Mouse (Mus musculus): ENCODE data around the gene Hist1h2ah. TPM values are rescaled to one million over a fixed set of nuclear protein-coding genes. Genes with fewer than 3 reads are reported as not detected.
A peak's percentile ranks its signal among the peaks of the same experiment; 100 is the strongest.

Gene Hist1h2ah
- polyA plus RNA-seq, 1 experiment, result 0.95 TPM

DNA sequence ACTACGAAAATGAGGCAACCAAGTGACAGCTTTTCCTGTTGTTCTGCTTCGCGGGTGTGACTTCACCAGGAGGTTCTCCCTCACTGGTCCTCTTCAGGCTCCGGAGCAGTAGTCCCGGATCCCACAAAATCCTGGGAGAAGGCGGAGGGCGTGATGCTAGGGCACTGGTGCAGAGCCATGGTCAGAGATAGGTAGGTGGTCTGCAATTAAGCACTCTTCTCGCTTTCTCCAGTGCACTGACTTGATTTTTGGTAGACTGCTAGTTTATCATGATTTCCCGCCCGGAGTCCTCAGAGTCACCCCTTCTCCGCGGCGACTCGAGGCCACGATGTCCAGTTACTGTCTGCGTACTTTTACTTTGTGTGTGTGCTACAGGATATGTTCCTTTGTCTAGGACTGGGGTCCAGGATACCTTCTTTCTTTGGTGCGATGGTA lies 20.9 kb downstream of the Hist1h2ah start:
- Histone ChIP-seq H3K4me3 (ENCODE audit: insufficient read depth, low read depth, low read length) (no peak overlapping the region), H3K36me3 (ENCODE audit: control insufficient read depth, insufficient read depth, low read length) (no peaks in the 10 kb centered on the region), H3K4me1 (ENCODE audit: control insufficient read depth, insufficient read depth, low read length) (no peaks in the 10 kb centered on the region), H3K27me3 (replicated peaks; ENCODE audit: control insufficient read depth, insufficient read depth, low read length) (peaks cover 11% of the 10 kb centered on the region), H3K27ac (ENCODE audit: insufficient read depth, low read depth, low read length) (no peak overlapping the region)
- TF ChIP-seq POLR2A (IDR thresholded peaks at IDR 0.05; ENCODE audit: low read depth, low read length) (no peak), CTCF (conservative IDR thresholded peaks at IDR 0.05; ENCODE audit: insufficient read depth, insufficient read length, low read depth, low read length) (no peak)
- no peak for DNase-seq
- 21% methylated on average over 17 of the region's 17 CpGs for WGBS

DNA sequence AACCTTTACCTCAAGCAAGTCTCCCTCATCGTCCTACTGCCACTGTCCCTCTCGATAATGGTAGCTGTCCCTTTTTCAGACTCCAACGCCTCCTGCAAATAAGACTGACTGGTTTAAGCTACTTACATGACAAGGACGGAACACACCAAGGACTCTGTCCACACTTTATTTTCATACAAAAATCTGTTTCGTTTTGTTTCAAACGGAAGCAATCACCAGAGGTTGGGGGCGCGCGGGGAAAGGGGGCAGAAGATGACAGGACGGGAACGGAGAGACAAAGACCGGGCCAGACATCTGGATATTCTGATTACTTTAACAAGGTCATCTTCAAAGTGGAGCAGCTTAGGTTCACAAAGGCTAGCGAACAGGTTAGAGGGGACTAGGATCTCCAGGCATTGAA lies 21.7 kb downstream of the Hist1h2ah start:
- no peak for TF ChIP-seq CTCF (conservative IDR thresholded peaks at IDR 0.05; ENCODE audit: insufficient read depth, insufficient read length, low read depth, low read length)
- no peak for TF ChIP-seq POLR2A (IDR thresholded peaks at IDR 0.05; ENCODE audit: low read depth, low read length)
- H3K36me3 ChIP-seq (ENCODE audit: control insufficient read depth, insufficient read depth, low read length), result no peaks in the 10 kb centered on the region
- DNase-seq, result peak; percentile 4
- H3K27me3 ChIP-seq (replicated peaks; ENCODE audit: control insufficient read depth, insufficient read depth, low read length), result peaks cover 11% of the 10 kb centered on the region
- no peak overlapping the region for H3K27ac ChIP-seq (ENCODE audit: insufficient read depth, low read depth, low read length)
- H3K4me1 ChIP-seq (ENCODE audit: control insufficient read depth, insufficient read depth, low read length), result no peaks in the 10 kb centered on the region
- H3K4me3 ChIP-seq (ENCODE audit: insufficient read depth, low read depth, low read length), result no peak overlapping the region
- 17% methylated on average over 13 of the region's 13 CpGs for WGBS

DNA sequence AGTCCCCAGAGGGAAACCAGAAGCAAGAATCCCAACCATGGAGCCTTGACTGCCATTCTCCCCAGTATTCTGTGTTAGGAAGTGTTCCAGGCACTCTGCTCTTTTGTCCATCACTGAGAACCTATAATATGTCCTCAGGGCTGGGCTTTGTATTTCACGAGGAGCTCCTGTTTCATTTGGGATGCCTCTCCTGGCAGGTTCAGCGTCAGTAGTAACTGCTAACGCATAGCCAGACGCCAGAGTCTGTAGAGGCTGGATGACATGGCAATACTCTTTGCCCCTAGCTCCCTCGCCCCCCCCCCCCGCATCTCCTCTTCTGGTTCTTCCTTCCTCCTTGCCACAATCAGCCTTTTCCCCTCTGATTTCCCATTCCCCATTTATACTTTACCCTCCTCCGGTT lies 25.7 kb downstream of the Hist1h2ah start, which contains the start of gene Prss16:
TSS of gene Prss16 (minus strand) at position 101 of the 400 bp plus-strand sequence.
- no peaks in the 10 kb centered on the region for H3K36me3 ChIP-seq (ENCODE audit: control insufficient read depth, insufficient read depth, low read length)
- H3K27ac ChIP-seq (ENCODE audit: insufficient read depth, low read depth, low read length), result no peak within 1 kb of the TSS
- WGBS, result 41% methylated on average over 7 of the region's 7 CpGs
- TF ChIP-seq POLR2A (IDR thresholded peaks at IDR 0.05; ENCODE audit: low read depth, low read length), result no peak
- TF ChIP-seq CTCF (conservative IDR thresholded peaks at IDR 0.05; ENCODE audit: insufficient read depth, insufficient read length, low read depth, low read length), result no peak
- 0 out of 2 replicates have a peak, but pooled peaks cover 3% of the 10 kb centered on the region for H3K4me1 ChIP-seq (ENCODE audit: control insufficient read depth, insufficient read depth, low read length)
- no peak for DNase-seq
- H3K4me3 ChIP-seq (ENCODE audit: insufficient read depth, low read depth, low read length), result no peak within 1 kb of the TSS
- peaks cover 22% of the 10 kb centered on the region for H3K27me3 ChIP-seq (replicated peaks; ENCODE audit: control insufficient read depth, insufficient read depth, low read length)

DNA sequence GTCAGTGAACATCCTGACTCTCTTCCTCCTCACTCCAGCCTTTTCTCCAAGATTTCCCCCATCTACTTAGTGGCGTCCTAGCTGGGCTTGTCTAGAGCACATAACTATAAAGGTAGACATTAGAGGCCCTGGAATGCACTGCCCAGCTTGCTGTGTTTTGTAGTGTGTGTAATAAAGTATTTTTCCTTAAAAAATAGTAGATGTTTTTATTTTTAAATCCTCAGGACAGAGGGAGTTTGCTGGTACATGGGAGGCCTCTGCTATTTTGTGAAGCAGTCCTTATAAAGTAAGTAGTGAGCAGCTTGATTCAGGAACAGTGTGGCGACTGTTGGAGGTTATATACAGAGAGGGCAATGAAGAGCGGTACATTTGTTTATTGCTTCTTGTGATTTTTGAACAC lies 26.7 kb downstream of the Hist1h2ah start:
- TF ChIP-seq CTCF (conservative IDR thresholded peaks at IDR 0.05; ENCODE audit: insufficient read depth, insufficient read length, low read depth, low read length), result no peak
- TF ChIP-seq POLR2A (IDR thresholded peaks at IDR 0.05; ENCODE audit: low read depth, low read length), result no peak
- H3K27ac ChIP-seq (ENCODE audit: insufficient read depth, low read depth, low read length), result no peak overlapping the region
- 84% methylated on average over 3 of the region's 3 CpGs for WGBS
- peaks cover 16% of the 10 kb centered on the region for H3K27me3 ChIP-seq (replicated peaks; ENCODE audit: control insufficient read depth, insufficient read depth, low read length)
- no peak for DNase-seq
- H3K36me3 ChIP-seq (ENCODE audit: control insufficient read depth, insufficient read depth, low read length), result no peaks in the 10 kb centered on the region
- 0 out of 2 replicates have a peak, but pooled peaks cover 3% of the 10 kb centered on the region for H3K4me1 ChIP-seq (ENCODE audit: control insufficient read depth, insufficient read depth, low read length)
- no peak overlapping the region for H3K4me3 ChIP-seq (ENCODE audit: insufficient read depth, low read depth, low read length)

DNA sequence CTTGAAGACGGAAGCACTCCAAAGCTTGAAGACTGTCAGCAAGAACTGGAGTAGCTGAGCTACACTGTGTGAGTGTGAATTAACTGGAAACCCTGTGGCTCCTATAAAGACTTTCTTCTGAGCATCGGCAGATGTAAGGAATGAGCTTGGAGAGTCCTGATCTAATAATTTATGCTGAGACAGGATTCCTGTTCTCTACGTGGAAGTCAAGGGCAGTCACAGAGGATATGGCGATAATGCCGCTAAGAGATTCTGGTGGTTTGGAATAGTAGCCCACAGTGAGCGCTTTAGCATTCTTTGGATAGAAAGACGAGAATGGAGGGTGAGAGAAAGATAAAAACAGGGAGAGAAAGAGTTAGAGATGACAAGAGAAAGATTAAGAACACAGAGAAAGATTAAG lies 27.5 kb downstream of the Hist1h2ah start:
- DNase-seq, result no peak
- H3K36me3 ChIP-seq (ENCODE audit: control insufficient read depth, insufficient read depth, low read length), result no peaks in the 10 kb centered on the region
- H3K4me3 ChIP-seq (ENCODE audit: insufficient read depth, low read depth, low read length), result no peak overlapping the region
- TF ChIP-seq POLR2A (IDR thresholded peaks at IDR 0.05; ENCODE audit: low read depth, low read length) (no peak), CTCF (conservative IDR thresholded peaks at IDR 0.05; ENCODE audit: insufficient read depth, insufficient read length, low read depth, low read length) (no peak)
- H3K27ac ChIP-seq (ENCODE audit: insufficient read depth, low read depth, low read length), result no peak overlapping the region
- 50% methylated on average over 7 of the region's 7 CpGs for WGBS
- H3K27me3 ChIP-seq (replicated peaks; ENCODE audit: control insufficient read depth, insufficient read depth, low read length), result peaks cover 13% of the 10 kb centered on the region
- 0 out of 2 replicates have a peak, but pooled peaks cover 3% of the 10 kb centered on the region for H3K4me1 ChIP-seq (ENCODE audit: control insufficient read depth, insufficient read depth, low read length)

DNA sequence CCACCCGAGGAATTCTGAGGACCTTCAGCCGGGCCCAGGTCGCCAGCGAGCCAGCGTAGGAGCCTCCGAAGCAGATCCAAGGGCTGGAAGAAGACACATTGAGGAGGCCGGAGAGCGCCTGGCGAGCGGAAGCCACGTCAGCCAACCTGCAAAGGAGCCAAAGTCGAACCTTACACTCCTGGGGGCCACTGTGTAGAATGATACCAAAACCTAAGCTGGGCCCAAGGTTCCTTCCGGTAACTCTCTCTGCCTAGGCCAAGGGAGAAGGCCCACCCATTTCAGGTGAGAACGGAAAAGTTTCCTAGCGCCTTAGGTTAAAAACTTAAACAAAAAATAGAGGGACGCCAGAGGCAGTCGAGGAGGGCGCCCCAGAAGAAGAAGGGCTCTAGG lies 28.3 kb downstream of the Hist1h2ah start:
- TF ChIP-seq CTCF (conservative IDR thresholded peaks at IDR 0.05; ENCODE audit: insufficient read depth, insufficient read length, low read depth, low read length), result no peak
- TF ChIP-seq POLR2A (IDR thresholded peaks at IDR 0.05; ENCODE audit: low read depth, low read length), result no peak
- Histone ChIP-seq H3K4me1 (ENCODE audit: control insufficient read depth, insufficient read depth, low read length) (0 out of 2 replicates have a peak, but pooled peaks cover 3% of the 10 kb centered on the region), H3K4me3 (ENCODE audit: insufficient read depth, low read depth, low read length) (no peak overlapping the region), H3K36me3 (ENCODE audit: control insufficient read depth, insufficient read depth, low read length) (no peaks in the 10 kb centered on the region), H3K27ac (ENCODE audit: insufficient read depth, low read depth, low read length) (no peak overlapping the region), H3K27me3 (replicated peaks; ENCODE audit: control insufficient read depth, insufficient read depth, low read length) (peaks cover 12% of the 10 kb centered on the region)
- 12% methylated on average over 18 of the region's 18 CpGs for WGBS
- no peak for DNase-seq

DNA sequence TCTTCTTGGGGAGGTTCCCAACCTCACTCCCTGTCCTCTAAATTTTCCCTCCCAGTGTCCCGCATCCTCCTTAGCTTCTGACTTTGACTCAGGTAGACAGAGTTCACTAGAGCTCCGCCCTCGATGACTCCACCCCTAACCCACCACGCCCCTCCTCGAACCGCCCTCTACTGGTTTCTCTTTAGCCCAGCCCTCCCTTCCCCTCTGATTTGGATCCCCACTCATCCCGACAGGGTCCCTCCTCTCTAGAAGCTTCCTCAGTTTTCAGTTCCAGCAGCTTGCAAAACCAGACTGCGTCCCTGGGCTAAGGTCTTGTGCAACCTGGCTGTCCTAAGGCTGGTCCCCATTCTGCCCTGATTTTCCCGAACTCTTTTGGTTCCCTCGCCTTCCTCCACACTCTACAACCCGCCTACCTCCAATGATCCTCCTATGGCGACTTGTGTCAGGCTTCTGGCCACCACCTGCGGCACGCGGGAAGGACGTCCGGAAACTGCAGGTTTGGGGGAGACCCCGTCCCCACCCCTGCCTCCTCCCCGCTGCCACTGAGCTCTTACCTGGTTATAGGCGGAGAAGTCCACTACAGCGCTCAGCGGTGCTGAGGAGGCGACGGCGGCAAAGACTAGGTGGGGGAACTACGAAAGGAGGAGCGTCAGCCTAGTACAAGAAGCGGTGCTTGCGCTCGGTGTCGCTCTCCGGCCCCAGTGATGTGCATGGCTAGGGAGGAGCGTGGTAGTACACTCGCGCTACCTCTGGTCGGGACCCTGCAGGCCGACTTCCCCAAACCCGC lies 28.8 kb downstream of the Hist1h2ah start:
- Histone ChIP-seq H3K27ac (ENCODE audit: insufficient read depth, low read depth, low read length) (no peak overlapping the region), H3K36me3 (ENCODE audit: control insufficient read depth, insufficient read depth, low read length) (no peaks in the 10 kb centered on the region), H3K4me3 (ENCODE audit: insufficient read depth, low read depth, low read length) (peak overlapping the region; percentile 40), H3K27me3 (replicated peaks; ENCODE audit: control insufficient read depth, insufficient read depth, low read length) (peaks cover 12% of the 10 kb centered on the region), H3K4me1 (ENCODE audit: control insufficient read depth, insufficient read depth, low read length) (0 out of 2 replicates have a peak, but pooled peaks cover 3% of the 10 kb centered on the region)
- WGBS, result 1% methylated on average over 38 of the region's 38 CpGs
- TF ChIP-seq CTCF (conservative IDR thresholded peaks at IDR 0.05; ENCODE audit: insufficient read depth, insufficient read length, low read depth, low read length) (no peak), POLR2A (IDR thresholded peaks at IDR 0.05; ENCODE audit: low read depth, low read length) (no peak)
- peak; percentile 51 for DNase-seq

Measured in kidney, adult 2 months (tissue).